Mouse (Mus musculus): ENCODE data around the gene Sf3b2.

DNA sequence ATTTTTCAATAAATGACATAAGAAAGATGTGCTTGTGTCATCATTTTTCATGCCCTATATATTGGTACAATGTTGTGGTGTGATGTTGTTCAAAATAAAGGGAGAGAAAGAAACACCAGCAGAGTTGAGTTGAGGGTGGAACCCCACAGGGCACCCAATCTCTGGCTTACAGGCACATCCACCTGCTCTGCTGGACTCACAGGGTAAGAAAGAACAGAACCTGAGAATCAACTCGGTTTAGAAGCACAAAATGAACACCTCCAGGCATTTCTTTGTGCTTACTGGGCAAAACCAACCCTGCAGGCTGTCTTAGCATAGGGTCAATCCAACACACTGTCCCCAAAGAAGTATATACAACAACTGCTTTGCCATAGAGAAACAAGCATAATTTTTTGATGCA is 23.8 kb downstream of the Sf3b2 start:
- TF ChIP-seq CTCF (IDR thresholded peaks at IDR 0.05; ENCODE audit: borderline replicate concordance, extremely low read depth, insufficient read depth, insufficient read length) (no peak), POLR2A (IDR thresholded peaks at IDR 0.05; ENCODE audit: borderline replicate concordance, extremely low read depth, insufficient read depth, insufficient read length, poor library complexity, severe bottlenecking) (no peak)
